Mouse (Mus musculus): ENCODE measurements around the gene Cfap70.

DNA sequence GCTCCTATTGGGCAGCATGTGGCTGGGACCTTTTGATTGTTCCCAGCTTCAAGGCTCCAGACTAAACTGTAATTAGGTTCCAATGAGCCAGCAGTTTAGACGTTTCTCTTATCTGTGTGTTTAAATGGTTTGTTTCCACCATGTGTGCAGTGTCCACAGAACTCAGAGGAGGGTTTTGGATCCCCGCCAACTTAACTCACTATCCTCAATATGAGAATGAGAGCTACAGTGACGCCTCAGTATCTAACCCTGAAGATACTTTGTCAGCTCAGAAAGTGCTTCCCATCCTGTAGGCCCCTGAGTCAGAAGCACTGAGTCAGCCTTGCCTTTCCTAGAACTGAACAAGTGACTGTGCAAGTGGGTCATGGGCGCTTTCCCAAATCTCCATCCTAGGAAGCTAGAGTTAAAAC is 74.9 kb downstream of the Cfap70 start:
- TF ChIP-seq POLR2A (IDR thresholded peaks at IDR 0.05; ENCODE audit: control insufficient read depth in 1 of 2, insufficient read depth in 1 of 2, low read depth in 1 of 2, low read length in 2 of 2, poor library complexity in 1 of 2) (peak in 1 of 2 experiments; percentile 18; a peak in 1 of 4 replicates), TAL1 (IDR thresholded peaks at IDR 0.05; ENCODE audit: low read length) (peak; percentile 40; the same call in 1 of the 2 replicates), CTCF (IDR thresholded peaks at IDR 0.05 in 2 of 3, conservative IDR thresholded peaks at IDR 0.05 in 1 of 3; ENCODE audit: control insufficient read depth in 1 of 3, insufficient read depth in 1 of 3, low read depth in 2 of 3, low read length in 3 of 3, poor library complexity in 1 of 3, severe bottlenecking in 1 of 3) (no peak), TCF12 (IDR thresholded peaks at IDR 0.05; ENCODE audit: low read depth, low read length) (peak; percentile 9; the same call in 1 of the 2 replicates), CHD2 (IDR thresholded peaks at IDR 0.05; ENCODE audit: low read length) (no peak), MXI1 (IDR thresholded peaks at IDR 0.05; ENCODE audit: low read depth, low read length) (peak; percentile 85), GABPA (IDR thresholded peaks at IDR 0.05; ENCODE audit: low read depth, low read length) (no peak), BHLHE40 (IDR thresholded peaks at IDR 0.05; ENCODE audit: borderline replicate concordance, low read depth, low read length) (no peak), CHD1 (IDR thresholded peaks at IDR 0.05; ENCODE audit: low read depth, low read length) (no peak), MAX (IDR thresholded peaks at IDR 0.05; ENCODE audit: low read length) (peak; percentile 85)
